Mouse (Mus musculus) adipocyte (in vitro differentiated cells): ENCODE results near the gene Mbd5.
"Not testable (repeated sequence)": the region's sequence is repeated elsewhere in the genome, so short reads cannot be mapped to it uniquely, and the experiment has no call there.

Source experiments
- DNase-seq: peaks from one replicate; pipeline ENCODE4 v3.0.0-alpha.2; 2016; ENCODE audit warnings: low spot score

Mbd5 gene

DNA sequence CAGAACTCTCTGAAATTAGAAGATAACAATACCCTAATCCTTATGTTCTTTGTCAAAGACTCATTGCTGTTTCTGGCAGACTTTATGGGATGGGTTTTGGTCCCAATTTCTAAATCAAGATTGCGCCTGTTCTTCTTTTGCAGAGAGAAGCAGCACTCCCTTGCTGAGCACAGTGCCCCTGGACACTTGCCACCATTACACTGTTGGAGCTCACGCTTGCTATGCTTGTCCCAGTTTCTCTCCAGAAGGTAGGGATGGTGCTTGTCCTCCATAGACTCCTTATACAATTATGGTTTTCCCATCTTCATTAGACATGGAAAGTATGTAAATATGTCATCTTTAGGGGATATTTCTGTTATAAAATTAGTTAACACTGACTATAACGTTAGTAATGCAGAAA is 220.5 kb downstream of the Mbd5 start:
- no peak for DNase-seq

DNA sequence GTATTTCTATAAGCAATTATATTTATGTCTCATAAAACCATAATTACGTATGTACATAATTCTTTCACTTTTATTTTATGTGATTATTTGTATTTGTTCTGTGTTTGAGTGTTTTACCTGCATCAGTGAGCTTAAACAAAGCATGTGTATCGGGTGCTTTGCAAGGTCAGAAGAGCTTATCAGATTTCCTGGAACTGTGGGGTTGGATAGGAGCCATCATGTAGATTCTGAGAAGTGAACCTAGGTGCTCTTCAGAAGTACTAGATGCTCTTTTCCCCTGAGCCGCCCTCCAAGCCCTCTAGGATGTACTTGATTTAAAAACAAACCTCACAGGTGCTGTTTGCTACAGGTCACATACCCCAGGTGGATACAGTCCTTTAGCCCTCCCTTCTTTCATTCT is 227.7 kb downstream of the Mbd5 start:
- DNase-seq, result no peak

DNA sequence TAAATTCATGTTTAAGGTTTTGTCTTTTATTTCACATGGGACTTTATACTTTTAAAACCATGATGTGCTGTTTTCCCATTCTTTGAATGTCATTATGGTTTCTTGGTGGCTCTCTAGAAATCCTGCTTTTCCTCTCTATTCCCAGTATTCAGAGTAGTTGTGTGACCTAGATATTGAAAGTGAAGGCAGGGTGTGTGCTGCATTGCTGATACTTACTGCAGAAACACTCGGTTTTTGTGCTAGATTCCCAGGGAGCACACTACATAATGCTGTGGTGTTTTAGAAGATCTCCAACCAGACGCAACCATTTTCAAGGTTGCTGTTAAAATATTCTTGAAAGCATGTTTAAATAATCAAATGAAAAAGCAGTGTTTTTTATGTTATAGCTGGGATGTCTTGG is 241.7 kb downstream of the Mbd5 start:
- no peak for DNase-seq

DNA sequence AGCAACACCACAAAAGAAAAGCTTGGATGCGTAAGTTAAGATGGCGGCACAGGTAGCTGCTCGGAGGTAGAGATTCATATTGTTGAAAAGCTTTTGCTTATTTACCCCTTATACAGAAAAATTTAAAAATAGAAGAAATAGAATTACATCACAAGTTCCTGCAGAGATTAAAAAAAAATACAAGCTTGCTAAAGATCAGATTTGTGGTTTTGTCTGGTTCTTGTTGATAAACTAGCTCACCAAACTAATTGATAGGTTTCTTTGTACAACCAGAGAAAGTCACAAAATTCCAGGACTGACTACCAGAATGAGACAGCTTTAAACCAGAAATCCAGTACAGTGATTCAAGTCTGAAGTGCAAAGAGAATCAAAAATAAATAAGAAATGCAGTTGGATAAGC is 242.4 kb downstream of the Mbd5 start:
- DNase-seq, result no peak

DNA sequence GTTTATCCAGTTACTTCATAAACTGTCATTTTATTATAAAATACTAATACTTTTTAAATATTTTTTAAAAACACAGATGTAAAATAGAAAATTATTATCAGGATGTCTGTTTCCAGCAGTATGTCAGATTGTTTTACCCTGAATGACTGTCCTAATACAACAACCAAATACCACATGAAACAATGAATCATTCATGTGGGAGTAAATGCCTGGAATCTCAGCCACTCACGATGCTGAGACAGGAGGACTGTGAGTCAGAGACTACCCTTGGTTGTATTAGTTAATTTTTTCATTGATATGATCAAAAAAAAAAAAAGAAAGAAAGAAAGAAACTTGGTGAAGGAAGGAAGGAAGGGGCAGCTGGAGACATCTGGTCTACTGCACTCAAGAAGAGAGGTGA is 254.8 kb downstream of the Mbd5 start:
- DNase-seq, result no peak

DNA sequence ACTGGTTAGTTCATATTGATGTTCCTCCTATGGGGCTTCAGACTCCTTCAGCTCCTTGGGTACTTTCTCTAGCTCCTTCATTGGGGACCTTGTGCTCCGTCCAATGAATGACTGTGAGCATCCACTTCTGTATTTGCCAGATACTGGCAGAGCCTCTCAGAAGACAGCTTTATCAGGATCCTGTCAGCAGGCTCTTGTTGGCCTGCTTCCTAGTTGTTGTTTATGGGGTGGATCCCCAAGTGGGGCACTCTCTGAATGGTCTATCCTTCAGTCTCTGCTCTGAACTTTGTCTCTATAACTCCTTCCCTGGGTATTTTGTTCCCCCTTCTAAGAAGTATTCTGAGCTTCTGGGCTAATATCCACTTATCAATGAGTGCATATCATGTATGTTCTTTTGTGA is 256.4 kb downstream of the Mbd5 start:
- DNase-seq, result not testable (repeated sequence)

DNA sequence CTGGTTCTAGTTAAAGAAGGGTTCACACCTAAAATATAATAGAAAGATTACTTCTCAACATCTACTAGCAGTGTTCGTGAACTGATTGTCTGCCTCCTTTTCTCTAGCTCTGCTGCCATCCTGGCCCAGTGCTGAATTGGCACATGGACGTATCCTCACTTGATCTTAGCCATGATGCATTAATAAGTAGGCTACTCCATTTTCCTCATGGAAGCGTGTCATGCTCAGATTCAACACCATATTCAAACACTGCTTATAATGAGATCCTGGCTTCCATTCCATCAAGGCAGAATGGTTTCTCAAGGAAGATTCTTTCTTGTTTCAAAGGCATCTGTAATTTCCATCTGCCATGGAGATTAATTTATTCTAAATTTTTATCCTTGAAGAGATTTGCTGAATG is 260.0 kb downstream of the Mbd5 start:
- no peak for DNase-seq

DNA sequence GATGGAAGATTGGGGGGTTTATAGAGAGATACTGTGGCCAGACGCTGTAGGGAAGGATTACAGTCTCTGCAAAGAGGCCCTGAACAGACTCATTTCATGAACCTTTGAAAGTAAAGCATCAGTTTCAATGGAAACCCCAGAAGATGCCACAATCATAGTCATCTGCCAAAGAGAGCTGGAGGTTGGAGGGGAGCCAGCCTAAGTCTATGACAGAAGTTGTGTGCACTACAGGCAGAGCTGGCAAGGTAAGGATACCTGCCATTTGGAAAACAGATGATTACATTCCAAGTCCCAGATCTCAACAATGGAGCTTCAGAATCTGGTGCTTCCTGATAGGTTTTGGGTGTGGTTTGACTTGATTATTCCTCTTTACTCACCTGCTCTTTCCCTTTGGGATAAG is 261.1 kb downstream of the Mbd5 start:
- DNase-seq, result no peak

DNA sequence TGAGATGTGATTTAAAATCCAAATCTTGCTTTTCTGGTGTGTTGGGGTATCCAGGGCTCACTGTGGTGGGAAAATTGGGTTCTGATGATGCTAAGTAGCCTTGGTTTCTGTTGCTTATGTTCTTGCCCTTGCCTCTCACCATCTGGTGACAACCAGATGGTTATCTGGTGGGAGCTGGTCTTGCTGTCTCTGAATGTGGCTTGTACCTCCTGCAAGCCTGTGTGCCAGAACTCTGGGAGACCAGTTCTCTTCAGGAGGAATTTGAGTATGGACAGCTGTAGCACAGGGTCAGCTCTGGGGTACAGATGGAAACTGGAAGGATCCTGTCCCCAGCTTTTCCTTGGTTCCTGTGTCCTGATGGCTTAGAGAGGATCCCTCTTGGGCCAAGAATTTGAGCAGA is 280.4 kb downstream of the Mbd5 start:
- no peak for DNase-seq

DNA sequence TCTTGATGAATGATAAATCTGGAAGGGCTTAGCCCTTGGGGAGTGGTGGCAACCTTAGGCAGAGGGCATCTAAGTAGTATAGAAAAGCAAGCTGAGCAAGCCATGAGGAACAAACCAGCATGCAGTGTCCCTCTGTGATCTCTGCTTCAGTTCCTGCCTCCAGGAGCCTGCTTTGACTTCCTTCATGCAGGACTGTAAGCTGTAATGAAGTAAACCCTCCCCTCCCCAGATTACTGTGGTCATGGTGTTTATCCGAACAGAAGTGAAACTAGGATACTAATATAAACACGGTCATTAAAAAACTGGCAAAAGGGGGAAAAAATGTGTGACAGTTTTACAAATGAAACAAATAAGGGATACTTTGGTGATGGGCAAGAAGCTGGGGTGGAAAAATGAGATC is 284.8 kb downstream of the Mbd5 start:
- no peak for DNase-seq

DNA sequence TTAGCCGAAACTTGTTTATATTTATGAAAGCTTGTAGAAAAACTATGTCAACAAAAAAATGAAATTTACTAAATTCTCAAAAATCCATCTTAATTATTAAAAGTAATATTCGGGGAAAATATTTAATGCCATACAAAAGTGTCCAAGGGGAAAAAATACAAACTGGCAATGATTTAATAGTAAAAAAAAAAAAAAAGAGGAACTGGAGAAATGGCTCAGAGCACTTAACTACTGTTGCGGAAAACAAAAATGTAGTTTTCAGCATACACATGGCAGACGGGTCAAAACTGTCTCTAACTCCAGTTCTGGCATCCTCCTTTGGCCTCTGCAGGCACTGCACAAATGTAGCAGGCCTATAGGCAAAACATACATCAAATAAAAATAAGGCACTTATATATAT is 292.4 kb downstream of the Mbd5 start:
- no peak for DNase-seq

DNA sequence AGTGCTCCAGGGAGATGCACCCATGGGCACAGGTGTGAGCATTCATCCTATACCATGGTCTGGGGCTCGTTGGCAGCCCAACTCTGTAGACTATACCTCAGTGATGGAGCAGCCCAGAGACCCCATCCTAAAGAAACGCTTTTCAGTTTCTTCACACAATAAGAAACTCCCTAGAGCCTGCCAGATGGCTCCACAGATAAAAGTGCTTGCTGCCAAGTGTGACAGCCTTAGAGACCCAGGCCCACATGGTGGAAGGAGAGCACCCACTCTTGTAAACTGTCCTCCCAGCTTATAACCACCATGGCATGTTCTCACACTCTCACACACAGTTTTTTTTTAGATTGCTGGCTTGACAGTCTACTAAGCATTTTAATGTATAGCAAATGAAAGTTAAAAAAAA is 314.8 kb downstream of the Mbd5 start:
- DNase-seq, result no peak

DNA sequence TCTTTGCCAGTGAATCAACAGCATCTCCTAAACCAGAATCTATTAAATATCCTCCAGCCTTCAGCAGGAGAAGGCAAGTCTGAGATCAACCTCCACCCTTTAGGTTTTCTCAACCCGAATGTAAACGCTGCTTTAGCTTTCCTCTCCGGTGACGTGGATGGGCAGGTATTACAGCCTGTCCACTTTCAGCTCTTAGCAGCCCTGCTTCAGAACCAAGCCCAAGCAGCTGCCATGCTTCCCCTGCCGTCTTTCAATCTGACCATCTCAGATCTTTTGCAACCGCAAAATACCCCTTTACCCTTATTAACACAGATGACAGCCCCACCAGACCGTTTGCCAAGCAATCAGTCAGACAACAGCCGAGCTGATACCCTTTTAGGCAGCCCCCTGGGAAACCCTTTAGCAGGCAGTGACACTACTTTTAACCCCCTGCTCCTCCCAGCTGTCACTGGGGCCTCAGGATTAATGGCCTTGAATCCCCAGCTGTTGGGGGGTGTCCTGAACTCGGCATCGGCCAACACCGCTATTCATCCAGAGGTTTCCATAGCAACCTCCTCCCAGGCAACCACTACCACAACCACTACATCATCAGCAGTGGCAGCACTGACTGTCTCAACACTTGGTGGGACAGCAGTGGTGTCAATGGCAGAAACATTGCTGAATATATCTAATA is 323.1 kb downstream of the Mbd5 start:
- no peak for DNase-seq

DNA sequence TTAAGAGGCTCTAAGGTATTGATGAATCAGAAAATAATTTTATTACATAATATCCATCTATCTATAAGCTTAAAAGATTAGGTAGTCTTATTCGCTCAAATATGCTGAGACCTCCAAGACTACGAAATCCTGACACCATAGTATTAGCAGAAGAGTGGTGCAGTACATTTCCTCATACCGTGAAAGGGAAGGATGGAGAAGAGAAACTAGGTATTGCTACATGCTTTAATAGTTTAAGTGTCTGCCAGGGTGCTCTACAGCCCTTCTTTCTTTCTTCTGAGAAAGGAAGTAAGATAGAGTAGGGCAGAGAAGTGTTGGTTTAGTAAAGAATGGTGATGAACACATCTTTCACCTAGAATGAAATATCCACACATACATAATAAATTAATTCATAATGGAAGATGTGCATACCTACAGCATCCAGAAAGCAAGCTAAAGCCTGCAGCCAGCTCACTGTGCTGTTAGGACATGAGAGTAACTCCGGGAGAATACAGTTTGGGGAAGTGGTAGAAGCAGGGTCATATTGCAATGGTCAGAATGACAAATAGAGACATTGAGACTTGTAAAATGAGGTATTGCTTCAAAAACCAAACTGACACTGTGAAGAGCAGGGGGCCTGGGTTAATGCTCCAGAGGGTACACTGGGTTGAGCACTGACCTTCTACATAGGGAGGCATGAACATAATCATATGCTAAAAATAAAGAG is 326.9 kb downstream of the Mbd5 start:
- DNase-seq, result no peak

DNA sequence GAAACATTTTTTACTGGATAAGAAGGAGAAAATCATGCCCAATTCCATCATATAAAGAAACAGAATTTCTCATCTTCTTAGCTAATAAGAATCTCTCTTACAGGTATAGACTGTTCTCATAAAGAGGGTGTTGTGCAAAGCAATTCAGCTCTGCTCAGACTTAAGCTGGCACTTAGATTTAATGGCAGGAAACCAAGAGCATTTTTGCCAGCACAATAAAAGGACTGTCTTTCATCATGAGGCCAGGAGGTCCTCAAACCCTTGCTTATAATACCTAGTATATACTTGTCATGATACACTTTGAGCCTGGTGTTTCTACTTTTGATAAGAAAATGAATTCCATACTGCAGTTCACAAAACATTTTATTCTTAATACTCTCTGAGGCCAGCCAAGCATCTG is 331.2 kb downstream of the Mbd5 start:
- no peak for DNase-seq

DNA sequence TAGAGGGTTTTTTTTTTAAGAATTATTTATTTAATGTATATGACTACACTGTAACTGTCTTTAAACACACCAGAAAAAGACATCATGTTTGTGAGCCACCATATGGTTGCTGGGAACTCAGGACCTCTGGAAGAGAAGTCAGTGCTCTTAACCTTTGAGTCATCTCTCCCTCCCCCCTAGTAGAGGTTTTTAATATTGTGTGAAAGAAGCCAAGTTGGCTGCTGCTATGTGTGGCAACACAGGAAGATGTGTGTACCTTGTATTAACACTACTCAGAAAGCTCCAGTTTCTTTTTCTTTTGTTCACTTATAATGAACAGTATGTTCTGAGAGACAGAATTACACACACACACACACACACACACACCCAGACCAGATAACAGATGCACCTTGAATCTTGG is 334.3 kb downstream of the Mbd5 start:
- DNase-seq, result no peak

DNA sequence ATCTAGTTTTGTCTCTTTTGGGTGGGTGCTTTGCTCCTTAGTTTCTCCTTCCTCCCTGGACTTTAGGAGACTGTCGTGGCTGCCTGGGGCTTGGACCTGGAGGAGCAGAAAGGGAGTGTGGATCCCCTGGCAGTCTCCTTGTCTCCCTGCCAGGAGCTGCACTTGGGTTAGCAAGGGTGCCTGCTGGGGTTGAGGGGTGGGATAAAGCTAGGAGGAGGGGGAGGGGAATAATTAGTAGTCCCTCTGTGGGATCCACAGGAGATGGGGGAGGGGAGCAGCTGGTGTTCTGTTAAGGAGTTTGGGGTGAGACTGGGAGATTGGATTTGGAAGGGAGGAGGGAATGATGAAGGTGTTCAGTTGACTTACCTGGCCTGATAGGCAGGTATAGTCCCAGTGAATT is 337.7 kb downstream of the Mbd5 start:
- no peak for DNase-seq

DNA sequence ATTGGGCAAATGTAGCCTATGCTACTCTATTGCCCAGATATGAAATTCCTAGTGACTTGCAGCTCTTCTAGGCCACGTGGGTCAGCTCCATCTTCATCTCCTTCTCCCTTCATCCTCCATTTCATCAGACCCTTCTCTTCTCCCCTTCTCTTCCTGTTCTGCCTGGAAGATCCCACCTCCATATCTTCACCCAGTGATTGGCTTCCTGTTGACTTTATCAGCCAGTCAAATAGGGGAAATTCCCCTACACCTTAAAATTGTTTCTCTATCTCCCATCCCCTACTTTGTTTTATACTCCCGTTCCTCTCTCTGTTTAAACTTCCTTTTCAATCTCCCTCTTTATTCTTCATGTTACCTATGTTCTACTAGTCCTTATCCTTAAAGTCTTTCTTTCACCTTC is 342.4 kb downstream of the Mbd5 start:
- DNase-seq, result no peak

DNA sequence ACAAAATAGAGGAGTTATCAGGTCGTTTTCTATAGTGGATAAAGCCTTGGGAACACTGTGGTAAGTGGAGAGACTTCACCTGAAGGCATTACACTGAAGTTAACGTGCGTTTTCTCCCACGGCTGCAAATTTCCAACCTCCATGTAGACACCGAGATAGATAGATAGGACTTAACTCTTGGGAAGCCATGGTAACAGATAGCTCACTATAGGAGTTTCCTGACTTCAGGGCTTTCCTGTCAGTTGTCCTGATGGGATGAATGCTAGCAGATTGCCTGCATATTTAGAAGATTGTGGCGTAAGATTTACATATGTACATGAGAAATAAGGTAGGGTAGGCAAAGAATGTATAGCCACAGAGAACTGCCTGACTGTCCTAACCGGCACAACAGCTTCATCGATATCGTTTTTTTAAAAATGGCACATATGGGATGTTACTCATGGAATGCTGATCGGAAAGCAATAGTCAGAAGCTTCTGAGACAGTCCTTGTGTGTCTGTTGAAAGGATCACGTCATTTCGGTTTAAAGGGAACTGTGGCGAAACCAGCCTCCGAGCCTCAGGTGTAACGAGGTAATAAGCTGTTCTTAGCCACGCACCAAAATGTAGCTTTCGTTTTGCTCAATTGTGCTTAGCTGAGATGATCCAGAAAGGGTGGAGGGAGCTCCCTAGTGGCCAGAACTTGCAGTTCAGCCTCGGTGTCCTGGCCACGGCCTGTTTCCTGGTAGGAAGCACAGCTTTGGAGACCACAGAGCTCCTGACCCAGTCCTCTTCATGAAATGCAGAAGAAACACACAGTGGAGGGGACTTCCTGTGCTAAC is 363.5 kb downstream of the Mbd5 start:
- DNase-seq, result peak; percentile 90

DNA sequence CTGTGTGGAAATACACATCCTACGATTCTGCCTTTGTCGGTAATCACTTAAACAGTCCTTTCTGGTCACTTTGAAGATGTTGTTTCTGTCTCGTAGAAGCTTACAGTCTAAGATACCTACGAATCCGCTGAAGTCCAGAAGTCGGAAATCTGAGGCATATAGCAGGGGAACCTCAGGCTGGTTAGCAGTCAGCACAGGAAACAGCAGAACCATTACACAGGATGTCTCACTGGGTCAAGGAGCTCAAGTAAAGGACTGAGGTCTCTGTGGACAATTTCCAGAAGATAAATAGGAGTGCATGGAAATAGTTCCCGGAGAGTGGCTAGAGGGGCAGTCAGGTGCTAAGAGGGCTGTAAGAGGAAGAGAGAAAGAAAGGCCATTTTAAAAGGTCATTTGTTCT is 384.3 kb downstream of the Mbd5 start:
- no peak for DNase-seq

DNA sequence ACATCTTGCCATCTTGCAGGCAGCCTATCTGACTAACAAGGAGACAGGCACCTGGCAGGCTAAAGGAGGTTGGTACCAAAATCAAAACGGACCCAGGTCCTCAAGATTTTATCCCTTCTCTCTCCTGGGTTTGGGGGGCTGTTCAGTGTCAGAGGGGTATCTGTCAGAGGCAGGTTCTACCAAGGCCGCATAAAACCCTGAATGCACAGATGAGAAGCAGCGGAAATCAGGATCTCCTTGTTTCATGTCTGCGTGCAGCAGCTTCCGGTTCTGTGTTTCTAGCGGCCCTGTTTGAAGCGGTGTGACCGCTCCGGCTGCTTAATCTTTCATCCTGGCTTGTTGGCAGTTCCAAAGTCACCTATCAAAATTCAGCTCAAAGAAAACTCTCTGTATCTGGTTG is 386.0 kb downstream of the Mbd5 start:
- no peak for DNase-seq

DNA sequence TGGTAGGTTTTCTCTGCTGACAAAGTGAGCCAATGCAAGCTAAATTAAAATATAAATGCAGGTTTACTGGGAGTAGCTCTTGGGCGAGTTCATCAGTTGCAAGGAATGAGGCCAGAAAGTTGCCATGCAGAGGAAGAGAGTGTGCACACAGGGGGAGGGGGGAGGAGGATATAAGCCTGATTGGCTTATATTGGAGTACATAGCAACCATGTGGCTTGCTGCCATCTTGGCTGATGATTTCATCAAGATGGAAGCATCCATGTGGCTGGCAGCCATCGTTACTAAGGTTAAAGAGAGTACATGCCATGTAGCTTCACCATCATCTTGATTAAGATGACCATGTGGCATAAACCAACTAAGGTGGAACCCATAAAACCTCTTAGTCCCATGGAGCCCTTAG is 395.0 kb downstream of the Mbd5 start:
- DNase-seq, result peak; percentile 35

DNA sequence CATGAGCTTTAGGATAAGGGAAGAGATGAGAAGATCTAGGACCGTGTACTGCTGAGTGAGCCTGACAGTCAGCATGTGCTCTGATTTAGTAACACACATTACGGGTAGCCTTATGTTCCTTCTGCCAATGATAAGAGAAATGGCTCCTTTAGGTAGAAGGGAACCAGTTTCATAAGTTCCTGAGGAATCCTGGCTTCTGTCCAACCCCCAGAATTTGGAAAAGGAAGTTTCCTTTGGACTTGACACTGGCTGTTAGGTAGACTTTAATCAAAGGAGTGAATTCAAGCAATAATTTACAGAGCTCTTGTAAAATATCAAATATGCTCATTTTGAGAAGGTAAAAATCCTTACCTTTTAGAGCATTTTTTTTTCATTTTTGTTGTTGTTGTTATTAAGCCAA is 396.5 kb downstream of the Mbd5 start:
- DNase-seq, result peak; percentile 15
